Mouse (Mus musculus) right cerebral cortex, postnatal 10 days (tissue): ENCODE data around the gene Paxbp1.

Experiments used
- DNase-seq, 2 experiments: peaks; one replicate each; pipeline ENCODE4 v3.0.0; 2021; ENCODE audit warnings: low spot score in 2 of 2

Paxbp1 gene

GRCm38 (mm10) chr16:91055150-91055549, 10.8 kb upstream of the Paxbp1 start:
- DNase-seq, result no peak

GRCm38 (mm10) chr16:91053599-91053998, 9.3 kb upstream of the Paxbp1 start:
- DNase-seq, result no peak

- DNase-seq, result peak; percentile 56 to 59
These were observed 1.2 kb upstream of the Paxbp1 start for GRCm38 (mm10) chr16:91045511-91045910.

GRCm38 (mm10) chr16:91043461-91044248, 688 bp downstream of the Paxbp1 start:
- peak; percentile 69 to 73 for DNase-seq

GRCm38 (mm10) chr16:91042640-91043039, 1.7 kb downstream of the Paxbp1 start:
- no peak for DNase-seq

- DNase-seq, result no peak
These were observed 8.5 kb downstream of the Paxbp1 start for GRCm38 (mm10) chr16:91035866-91036265.

- DNase-seq, result no peak
These were observed 13.6 kb downstream of the Paxbp1 start for GRCm38 (mm10) chr16:91030751-91031150.

- no peak for DNase-seq
These were observed 14.4 kb downstream of the Paxbp1 start for GRCm38 (mm10) chr16:91029901-91030300.

- DNase-seq, result no peak
These were observed 15.1 kb downstream of the Paxbp1 start for GRCm38 (mm10) chr16:91029161-91029743.

- DNase-seq, result no peak
These were observed 18.1 kb downstream of the Paxbp1 start for GRCm38 (mm10) chr16:91026290-91026689.

- DNase-seq, result no peak
These were observed 21.0 kb downstream of the Paxbp1 start for GRCm38 (mm10) chr16:91023384-91023783.

- no peak for DNase-seq
These were observed 23.4 kb downstream of the Paxbp1 start for GRCm38 (mm10) chr16:91020842-91021483.

GRCm38 (mm10) chr16:91019476-91019875, 24.9 kb downstream of the Paxbp1 start:
- no peak for DNase-seq

GRCm38 (mm10) chr16:91015761-91016160, 28.6 kb downstream of the Paxbp1 start:
- DNase-seq, result no peak

GRCm38 (mm10) chr16:91011847-91012246, 32.5 kb downstream of the Paxbp1 start:
- no peak for DNase-seq

GRCm38 (mm10) chr16:91011021-91011683, 33.2 kb downstream of the Paxbp1 start, which contains the start of gene Synj1:
Gene Synj1, minus strand, starts transcription at chr16:91011308.
- peak; percentile 95 for DNase-seq

GRCm38 (mm10) chr16:91010581-91011020, 33.7 kb downstream of the Paxbp1 start:
- no peak for DNase-seq

- peak in 1 of 2 experiments; percentile 54 for DNase-seq
These were observed 34.3 kb downstream of the Paxbp1 start for GRCm38 (mm10) chr16:91009942-91010529.

- DNase-seq, result no peak
These were observed 39.3 kb downstream of the Paxbp1 start for GRCm38 (mm10) chr16:91004915-91005538.

GRCm38 (mm10) chr16:91001098-91001497, 43.2 kb downstream of the Paxbp1 start:
- no peak for DNase-seq

GRCm38 (mm10) chr16:90999827-91000226, 44.5 kb downstream of the Paxbp1 start:
- no peak for DNase-seq
